Mouse (Mus musculus): ENCODE measurements around the gene Tubg2.

The Tubg2 gene

DNA sequence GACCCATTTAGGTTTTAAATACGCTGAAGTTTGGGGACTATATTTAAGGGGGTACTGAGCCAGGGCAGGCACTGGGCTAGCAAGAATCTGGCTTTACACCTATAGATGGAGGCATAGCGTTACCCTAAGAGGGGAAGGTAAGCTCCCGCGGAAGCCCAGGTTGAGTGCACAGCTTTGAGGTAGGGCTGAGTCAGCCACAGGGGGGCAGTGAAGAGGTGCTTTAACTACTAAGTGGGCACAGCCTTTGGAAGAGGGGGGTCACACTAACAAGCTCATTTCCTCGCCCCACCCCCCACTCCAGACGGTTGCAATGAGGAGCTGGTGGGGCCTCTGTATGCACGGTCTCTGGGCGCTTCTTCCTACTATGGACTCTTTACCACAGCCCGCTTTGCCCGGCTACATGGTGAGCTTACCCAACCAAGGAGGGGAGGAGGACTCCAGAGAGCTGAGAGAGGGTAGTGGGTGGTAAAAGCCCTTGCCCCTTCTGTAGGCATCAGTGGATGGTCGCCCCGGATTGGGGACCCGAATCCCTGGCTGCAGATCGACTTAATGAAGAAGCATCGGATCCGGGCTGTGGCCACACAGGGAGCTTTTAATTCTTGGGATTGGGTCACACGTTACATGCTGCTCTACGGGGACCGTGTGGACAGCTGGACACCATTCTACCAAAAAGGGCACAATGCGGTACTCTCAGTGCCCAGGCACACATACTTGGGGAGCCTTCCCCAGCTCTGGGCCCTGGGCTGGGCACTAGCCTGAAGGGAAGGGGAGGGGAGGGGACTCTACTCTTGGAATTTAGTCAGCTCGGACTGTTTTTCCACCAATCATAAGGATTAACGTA lies 21.4 kb downstream of the Tubg2 start:
- in situ Hi-C loops (cut with MboI, MseI): no loop called here

DNA sequence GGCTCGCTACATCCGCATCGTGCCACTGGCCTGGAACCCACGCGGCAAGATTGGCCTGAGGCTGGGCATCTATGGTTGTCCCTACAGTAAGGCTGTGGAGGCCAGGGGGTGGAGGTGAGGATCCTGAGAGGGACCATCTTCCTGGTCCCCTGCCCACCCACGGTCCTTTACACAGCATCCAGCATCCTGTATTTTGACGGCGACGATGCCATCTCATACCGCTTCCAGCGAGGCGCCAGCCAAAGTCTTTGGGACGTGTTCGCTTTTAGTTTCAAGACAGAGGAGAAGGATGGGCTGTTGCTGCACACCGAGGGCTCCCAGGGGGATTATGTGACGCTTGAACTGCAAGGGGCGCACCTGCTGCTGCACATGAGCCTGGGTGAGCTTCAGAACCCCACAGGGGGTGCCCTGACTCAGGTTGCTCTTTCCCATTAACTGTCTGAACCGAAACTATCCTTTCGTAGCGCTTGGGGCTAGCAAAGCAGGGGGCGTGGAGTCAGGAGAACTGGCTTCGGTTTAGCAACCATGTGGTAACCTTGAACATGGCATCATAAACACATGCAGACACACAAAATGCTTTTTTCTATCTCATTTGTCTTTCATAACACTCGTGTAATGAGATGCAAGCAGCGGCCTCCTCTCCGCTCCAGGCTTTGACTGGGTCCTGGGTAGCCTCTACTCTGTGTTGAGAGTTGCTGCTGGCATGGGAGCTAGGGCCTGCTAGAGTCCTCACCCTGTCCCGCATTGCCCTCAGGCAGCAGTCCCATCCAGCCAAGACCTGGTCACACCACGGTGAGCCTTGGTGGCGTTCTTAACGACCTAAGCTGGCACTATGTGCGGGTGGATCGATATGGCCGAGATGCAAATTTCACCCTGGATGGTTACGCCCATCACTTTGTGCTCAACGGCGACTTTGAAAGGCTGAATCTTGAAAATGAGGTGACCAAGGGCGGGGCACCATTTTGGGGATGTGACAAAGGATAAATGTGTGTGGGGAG lies 22.7 kb downstream of the Tubg2 start:
- in situ Hi-C loops (cut with MboI, MseI): no loop called here

- in situ Hi-C loops (cut with MboI, MseI): no loop called here
Observed at GRCm38 (mm10) chr11:101179306-101179705, 23.6 kb downstream of the Tubg2 start.

GRCm38 (mm10) chr11:101180261-101180660 lies 24.6 kb downstream of the Tubg2 start:
- in situ Hi-C loops (cut with MboI, MseI): loop anchor here in 1 of 2 experiments (5.0 to 10.0 kb wide), 2 partner anchors 98 to 205 kb away; partner anchors contain the start of genes Cavin1 and Coasy

GRCm38 (mm10) chr11:101180846-101181740 lies 25.4 kb downstream of the Tubg2 start:
- in situ Hi-C loops (cut with MboI, MseI): loop anchor here in 1 of 2 experiments (5.0 to 10.0 kb wide), 2 partner anchors 99 to 206 kb away; partner anchors contain the start of genes Cavin1 and Coasy

- in situ Hi-C loops (cut with MboI, MseI): loop anchor here in 1 of 2 experiments (5.0 to 10.0 kb wide), 2 partner anchors 100 to 207 kb away; partner anchors contain the start of genes Cavin1 and Coasy
Observed at GRCm38 (mm10) chr11:101181961-101182360, 26.3 kb downstream of the Tubg2 start.

DNA sequence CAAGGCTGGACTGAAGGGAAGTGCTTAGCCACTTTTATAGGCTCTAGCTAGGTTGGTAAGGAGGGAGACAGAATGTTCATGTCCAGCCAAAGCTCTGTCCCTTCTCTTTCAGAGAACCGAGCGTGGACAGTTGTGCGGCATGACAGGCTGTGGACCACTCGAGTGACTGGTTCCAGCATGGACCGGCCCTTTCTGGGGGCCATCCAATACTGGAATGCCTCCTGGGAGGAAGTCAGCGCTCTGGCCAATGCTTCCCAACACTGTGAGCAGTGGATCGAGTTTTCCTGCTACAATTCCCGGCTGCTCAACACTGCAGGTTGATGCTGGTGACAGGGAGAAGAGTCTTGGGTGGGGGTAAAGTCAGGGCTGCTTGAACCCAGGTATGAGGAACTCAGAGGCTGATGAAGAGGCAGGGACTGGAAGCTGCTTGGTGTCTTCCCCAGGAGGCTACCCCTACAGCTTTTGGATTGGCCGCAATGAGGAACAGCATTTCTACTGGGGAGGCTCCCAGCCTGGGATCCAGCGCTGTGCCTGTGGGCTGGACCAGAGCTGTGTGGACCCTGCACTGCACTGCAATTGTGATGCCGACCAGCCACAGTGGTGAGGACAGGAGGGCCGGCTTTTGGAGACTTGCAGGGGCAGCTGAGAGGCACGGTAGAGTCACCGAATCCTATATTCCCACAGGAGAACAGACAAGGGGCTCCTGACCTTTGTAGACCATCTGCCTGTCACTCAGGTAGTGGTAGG lies 27.2 kb downstream of the Tubg2 start:
- in situ Hi-C loops (cut with MboI, MseI): loop anchor here in 1 of 2 experiments (5.0 to 10.0 kb wide), 2 partner anchors 101 to 208 kb away; partner anchors contain the start of genes Cavin1 and Coasy

DNA sequence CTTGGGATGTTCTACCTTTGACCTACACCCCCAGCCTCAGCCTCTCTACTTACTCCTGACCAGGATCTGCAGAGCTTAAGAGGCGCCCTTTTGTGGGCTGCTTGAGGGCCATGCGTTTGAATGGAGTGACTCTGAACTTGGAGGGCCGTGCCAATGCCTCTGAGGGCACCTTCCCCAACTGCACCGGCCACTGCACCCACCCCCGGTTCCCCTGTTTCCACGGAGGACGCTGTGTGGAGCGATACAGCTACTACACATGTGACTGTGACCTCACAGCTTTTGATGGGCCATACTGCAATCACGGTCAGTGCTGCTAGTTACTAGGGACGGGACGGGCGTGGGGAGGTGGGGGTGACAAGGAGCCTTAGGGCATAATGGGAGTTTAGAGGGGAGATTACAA lies 29.3 kb downstream of the Tubg2 start:
- in situ Hi-C loops (cut with MboI, MseI): loop anchor here in 1 of 2 experiments (5.0 to 10.0 kb wide), 2 partner anchors 103 to 210 kb away; partner anchors contain the start of genes Cavin1 and Coasy

- in situ Hi-C loops (cut with MboI, MseI): loop anchor here in 1 of 2 experiments (10.0 kb wide), 1 partner anchor 211 kb away; the partner anchor contains the start of gene Cavin1
Observed at GRCm38 (mm10) chr11:101185441-101185840, 29.7 kb downstream of the Tubg2 start.

DNA sequence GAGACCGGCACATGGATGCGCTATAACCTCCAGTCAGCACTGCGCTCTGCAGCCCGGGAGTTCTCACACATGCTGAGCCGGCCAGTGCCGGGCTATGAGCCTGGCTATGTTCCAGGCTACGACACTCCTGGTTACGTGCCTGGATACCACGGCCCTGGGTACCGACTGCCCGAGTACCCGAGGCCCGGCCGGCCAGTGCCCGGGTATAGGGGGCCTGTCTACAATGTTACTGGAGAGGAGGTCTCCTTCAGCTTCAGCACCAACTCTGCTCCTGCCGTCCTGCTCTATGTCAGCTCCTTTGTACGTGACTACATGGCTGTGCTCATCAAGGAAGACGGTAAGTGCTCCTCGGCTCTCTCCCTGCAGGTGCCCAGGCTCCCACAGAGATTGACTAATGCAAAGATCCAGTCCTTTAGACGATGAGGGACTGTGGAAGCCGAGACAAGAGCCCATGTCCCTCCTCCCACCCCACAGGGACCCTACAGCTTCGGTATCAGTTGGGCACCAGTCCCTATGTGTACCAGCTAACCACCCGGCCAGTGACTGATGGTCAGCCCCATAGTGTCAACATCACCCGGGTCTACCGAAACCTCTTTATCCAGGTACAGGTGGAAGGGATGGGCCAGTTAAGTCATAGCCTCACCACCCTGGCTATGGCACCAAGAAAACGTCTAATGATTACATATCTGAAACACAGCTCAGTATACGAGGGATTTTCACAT lies 31.0 kb downstream of the Tubg2 start:
- in situ Hi-C loops (cut with MboI, MseI): loop anchor here in 1 of 2 experiments (10.0 kb wide), 1 partner anchor 212 kb away; the partner anchor contains the start of gene Cavin1

DNA sequence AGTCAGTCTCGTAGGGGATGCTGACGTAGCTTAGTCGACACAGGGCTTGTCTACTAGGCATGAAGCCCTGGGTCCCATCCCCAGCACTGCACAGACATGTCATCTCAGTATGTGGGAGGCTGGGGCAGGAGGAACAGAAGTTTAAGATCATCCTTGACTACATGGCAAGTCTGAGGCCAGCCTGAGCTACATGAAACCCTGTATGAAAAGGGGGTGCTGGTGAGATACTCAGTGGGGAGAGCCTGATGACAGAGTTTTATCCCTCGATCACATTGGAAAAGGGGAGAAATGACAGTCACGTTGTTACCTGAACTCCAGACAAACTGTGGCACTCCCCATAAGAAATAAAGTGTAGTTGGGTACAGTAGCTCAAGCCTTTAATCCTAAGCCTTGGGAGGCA lies 31.8 kb downstream of the Tubg2 start:
- in situ Hi-C loops (cut with MboI, MseI): loop anchor here in 1 of 2 experiments (10.0 kb wide), 1 partner anchor 213 kb away; the partner anchor contains the start of gene Cavin1

DNA sequence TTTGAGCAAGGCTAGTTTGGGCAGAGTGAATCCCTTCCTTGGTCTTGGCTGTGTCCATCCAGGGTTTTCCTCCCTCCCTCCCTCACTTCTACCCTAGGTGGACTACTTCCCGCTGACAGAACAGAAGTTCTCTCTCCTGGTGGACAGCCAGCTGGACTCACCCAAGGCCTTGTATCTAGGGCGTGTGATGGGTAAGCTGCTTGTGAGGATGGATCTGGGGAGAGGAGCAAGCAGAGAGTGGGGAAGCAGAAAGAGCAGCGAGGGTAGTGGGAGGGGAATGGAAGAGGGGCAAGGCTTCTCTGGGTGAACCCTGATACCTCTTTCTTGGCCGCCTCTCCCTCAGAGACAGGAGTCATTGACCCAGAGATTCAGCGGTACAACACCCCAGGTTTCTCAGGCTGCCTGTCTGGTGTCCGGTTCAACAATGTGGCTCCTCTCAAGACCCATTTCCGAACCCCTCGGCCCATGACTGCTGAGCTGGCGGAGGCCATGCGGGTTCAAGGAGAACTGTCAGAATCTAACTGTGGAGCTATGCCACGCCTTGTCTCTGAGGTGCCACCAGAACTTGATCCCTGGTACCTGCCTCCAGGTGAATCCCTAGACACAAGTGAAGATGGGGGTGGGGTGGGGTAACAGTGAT lies 32.6 kb downstream of the Tubg2 start:
- in situ Hi-C loops (cut with MboI, MseI): loop anchor here in 1 of 2 experiments (10.0 kb wide), 1 partner anchor 213 kb away; the partner anchor contains the start of gene Cavin1

DNA sequence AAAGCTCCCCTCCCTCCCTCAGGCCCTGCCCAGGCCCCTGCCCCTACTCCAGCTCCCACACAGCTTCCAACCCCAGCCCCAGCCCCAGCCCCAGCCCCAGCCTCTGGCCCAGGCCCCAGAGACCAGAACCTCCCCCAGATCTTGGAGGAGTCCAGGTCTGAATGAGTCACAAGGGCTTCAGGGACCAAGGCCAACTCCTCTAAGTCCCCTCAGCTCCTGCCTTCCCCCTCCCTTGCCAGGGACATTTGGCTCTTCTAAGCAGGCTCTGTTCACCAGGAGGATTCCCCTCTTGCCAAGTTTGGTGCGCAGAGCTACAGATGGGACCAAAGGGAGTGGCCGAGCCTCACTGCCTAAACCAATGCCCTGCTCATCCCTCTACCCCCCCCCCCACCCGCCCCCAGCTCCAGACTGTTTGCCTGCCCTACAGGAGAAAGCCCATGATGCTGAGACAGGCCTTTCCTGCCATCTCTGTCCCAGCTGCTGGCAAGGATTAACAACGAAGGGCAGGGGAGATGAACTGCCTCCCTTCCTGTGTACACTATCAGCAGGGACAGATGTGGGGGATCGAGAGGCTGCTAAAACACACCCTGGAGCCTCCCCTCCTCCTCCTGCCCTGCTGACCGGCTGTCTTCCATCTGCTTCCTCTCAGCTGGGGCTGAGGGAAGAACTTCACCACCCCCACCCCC lies 33.9 kb downstream of the Tubg2 start:
- in situ Hi-C loops (cut with MboI, MseI): loop anchor here in 1 of 2 experiments (10.0 kb wide), 2 partner anchors 215 to 835 kb away; partner anchors contain the start of genes Cavin1 and Mpp3

GRCm38 (mm10) chr11:101190181-101190912 lies 34.6 kb downstream of the Tubg2 start:
- in situ Hi-C loops (cut with MboI, MseI): loop anchor here in 1 of 2 experiments (10.0 kb wide), 1 partner anchor 834 kb away; the partner anchor contains the start of gene Mpp3

DNA sequence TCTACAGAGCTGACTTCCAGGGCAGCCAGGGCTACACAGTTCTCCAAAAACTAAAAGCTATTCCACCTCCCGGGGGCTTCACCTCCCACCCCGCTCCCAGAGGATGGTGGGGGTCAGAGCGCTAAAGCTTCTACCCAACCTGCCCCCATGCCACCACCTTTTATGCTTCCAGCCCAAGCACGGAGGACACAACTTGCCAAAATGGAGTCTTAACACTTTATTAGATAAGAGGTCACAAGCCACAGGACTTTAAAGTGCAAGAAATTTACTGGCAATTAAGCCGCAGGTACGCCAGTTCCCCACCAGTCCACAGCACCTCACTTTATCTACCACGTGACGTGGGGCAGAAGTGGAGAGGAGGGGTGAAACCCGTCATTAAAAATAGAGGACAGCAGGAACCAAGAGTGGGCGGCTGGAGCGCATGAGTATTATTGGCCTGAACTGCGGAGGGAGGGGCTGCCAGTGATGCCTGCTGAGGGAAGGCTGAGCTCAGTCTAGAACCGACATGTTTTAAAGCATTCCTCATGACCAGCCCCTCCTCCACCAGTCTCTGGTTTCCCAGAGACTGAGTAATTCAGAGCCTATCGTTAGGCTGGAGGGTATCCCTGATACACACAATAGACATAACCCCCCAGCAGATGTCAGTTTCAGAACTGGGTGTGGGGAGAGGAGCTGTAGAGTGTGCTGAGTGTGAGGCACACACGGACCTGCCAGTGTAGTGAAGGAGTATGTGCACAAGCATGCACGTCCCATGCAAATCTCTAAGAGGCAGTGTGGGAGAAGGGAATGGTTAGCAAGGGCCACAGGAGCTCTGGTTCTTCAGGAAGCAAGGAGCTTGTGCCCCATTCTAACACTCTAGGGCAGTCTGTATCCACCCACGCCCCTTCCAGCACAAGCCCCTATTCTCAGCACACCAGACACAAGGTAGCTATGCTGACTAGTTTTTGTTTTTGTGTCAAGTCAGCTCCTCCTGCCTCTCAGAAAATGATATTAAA lies 35.5 kb downstream of the Tubg2 start:
- in situ Hi-C loops (cut with MboI, MseI): loop anchor here in 1 of 2 experiments (10.0 kb wide), 1 partner anchor 834 kb away; the partner anchor contains the start of gene Mpp3
